Mouse (Mus musculus) hindbrain, embryonic 16.5 days (tissue): ENCODE measurements at regions not wholly inside any gene's neighbourhood (a gene's known extent, or its start where the extent isn't known, plus 50 kb on each side); places are given as distances from the start of the nearest gene placed in this dataset.

Source experiments
- ATAC-seq: fragments of 200-750 bp; cut with Nextera tagmentation; 2 replicates; pipeline ENCODE4 v1.8.0; 2017; ENCODE audit warnings: moderate TSS enrichment, moderate library complexity
- H3K27ac ChIP-seq: fragments of 300-500 bp; sonication (generic); 2 replicates; pipeline ENCODE4 v1.5.1; 2014; ENCODE audit warnings: low read depth, mild to moderate bottlenecking, control low read depth, low read length, moderate library complexity
- H3K27me3 ChIP-seq: fragments of 300-500 bp; sonication (generic); replicated peaks from 2 replicates; pipeline ENCODE4 v1.6.1; 2014; ENCODE audit warnings: low read length; ENCODE audit not compliant: control insufficient read depth, insufficient read depth
- H3K36me3 ChIP-seq: fragments of 300-500 bp; sonication (generic); 2 replicates; pipeline ENCODE4 v1.6.1; 2014; ENCODE audit warnings: mild to moderate bottlenecking, low read length, moderate library complexity, mixed read lengths; ENCODE audit not compliant: control insufficient read depth, insufficient read depth
- H3K4me1 ChIP-seq: fragments of 300-500 bp; sonication (generic); 2 replicates; pipeline ENCODE4 v1.6.1; 2014; ENCODE audit warnings: low read depth, low read length; ENCODE audit not compliant: control insufficient read depth, insufficient read depth
- H3K4me2 ChIP-seq: fragments of 300-500 bp; sonication (generic); 2 replicates; pipeline ENCODE4 v1.6.1; 2014; ENCODE audit warnings: mild to moderate bottlenecking, low read length, control low read depth, moderate library complexity
- H3K4me3 ChIP-seq: fragments of 300-500 bp; sonication (generic); 2 replicates; pipeline ENCODE4 v1.5.1; 2014; ENCODE audit warnings: mild to moderate bottlenecking, low read length, control low read depth, moderate library complexity
- H3K9ac ChIP-seq: fragments of 300-500 bp; sonication (generic); 2 replicates; pipeline ENCODE4 v1.6.1; 2014; ENCODE audit warnings: low read depth, mild to moderate bottlenecking, control low read depth, low read length, moderate library complexity
- H3K9me3 ChIP-seq: fragments of 300-500 bp; sonication (generic); 2 replicates; pipeline ENCODE4 v1.6.1; 2014; ENCODE audit warnings: mild to moderate bottlenecking, low read length, moderate library complexity; ENCODE audit not compliant: control insufficient read depth
- WGBS: fragments of 180-500 bp; shearing (Covaris S2); extraction: QIAGEN DNeasy Blood & Tissue Kit; methylation state at CpG from one replicate; pipeline ENCODE4 v1.1.7; 2014; 5-methylcytosine and 5-hydroxymethylcytosine counted together

DNA sequence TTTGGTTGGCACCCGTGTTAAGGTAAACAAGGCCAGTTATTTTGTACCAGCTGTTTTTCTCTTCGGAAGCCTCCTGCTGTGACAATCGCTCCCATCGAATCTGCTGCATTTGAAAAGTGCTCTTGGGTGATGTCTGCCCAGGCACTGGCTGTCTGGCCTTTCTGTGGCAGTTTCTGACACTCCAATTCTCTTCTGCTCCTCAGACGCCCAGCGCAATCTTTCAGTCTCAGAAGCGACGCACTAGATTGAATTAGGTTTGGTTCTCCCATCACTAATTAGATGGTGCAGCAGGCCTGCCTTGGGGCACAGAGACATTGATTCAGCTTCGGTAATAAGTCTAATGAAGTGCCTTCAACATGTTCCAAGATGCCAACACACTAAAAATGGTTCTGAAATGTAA is 197.7 kb upstream of the Zc3h12c start:
- no peak overlapping the region for H3K9ac ChIP-seq
- no peaks in the 10 kb centered on the region for H3K36me3 ChIP-seq
- no peak for ATAC-seq
- peaks cover 5% of the 10 kb centered on the region for H3K4me1 ChIP-seq
- no peak overlapping the region for H3K4me3 ChIP-seq
- 43% methylated on average over 9 of the region's 9 CpGs for WGBS
- no peaks in the 10 kb centered on the region for H3K9me3 ChIP-seq
- H3K4me2 ChIP-seq = no peak overlapping the region
- H3K27ac ChIP-seq = peak overlapping the region; percentile 25; the same call in 1 of the 2 replicates
- H3K27me3 ChIP-seq = no peaks in the 10 kb centered on the region

GRCm38 (mm10) chr9:52361599-52361998 is 193.2 kb upstream of the Zc3h12c start:
- WGBS = 82% methylated on average over 2 of the region's 2 CpGs
- H3K27me3 ChIP-seq = no peaks in the 10 kb centered on the region
- no peaks in the 10 kb centered on the region for H3K36me3 ChIP-seq

DNA sequence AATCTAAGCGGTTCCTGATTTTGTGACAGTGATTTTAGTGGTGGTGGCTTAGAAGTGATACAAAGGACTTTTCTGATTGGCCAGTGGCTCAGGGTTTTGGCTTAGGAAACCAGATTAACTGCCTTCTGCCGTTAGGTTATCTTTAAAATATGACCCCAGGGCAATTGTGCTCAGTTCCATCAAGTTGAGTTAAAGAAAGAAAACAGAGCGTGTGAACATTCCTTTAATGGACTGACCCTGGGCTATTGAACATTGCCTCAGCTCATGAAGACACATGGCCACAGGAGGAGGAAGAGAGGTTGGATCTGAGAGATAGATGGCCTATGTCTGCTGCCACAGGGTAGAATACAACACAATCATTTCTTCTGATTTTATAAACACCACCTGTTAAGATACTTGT is 191.0 kb upstream of the Zc3h12c start:
- 74% methylated on average over 3 of the region's 3 CpGs for WGBS
- no peak for ATAC-seq

More at GRCm38 (mm10) chr9:52361599-52361998, 193.2 kb upstream of the Zc3h12c start:
- no peak for ATAC-seq
- Histone ChIP-seq H3K4me1 (peaks cover 3% of the 10 kb centered on the region; the same call in 1 of the 2 replicates), H3K4me2 (no peak overlapping the region), H3K9ac (no peak overlapping the region), H3K4me3 (no peak overlapping the region), H3K27ac (no peak overlapping the region), H3K9me3 (no peaks in the 10 kb centered on the region)

GRCm38 (mm10) chr9:52356549-52356948 is 188.2 kb upstream of the Zc3h12c start:
- no peak overlapping the region for H3K4me3 ChIP-seq
- no peaks in the 10 kb centered on the region for H3K36me3 ChIP-seq
- ATAC-seq = no peak
- H3K4me2 ChIP-seq = no peak overlapping the region
- H3K4me1 ChIP-seq = no peaks in the 10 kb centered on the region
- H3K9ac ChIP-seq = no peak overlapping the region
- no peaks in the 10 kb centered on the region for H3K27me3 ChIP-seq
- WGBS = 89% methylated on average over 3 of the region's 3 CpGs
- H3K27ac ChIP-seq = no peak overlapping the region
- no peaks in the 10 kb centered on the region for H3K9me3 ChIP-seq

More for the DNA sequence above, 191.0 kb upstream of the Zc3h12c start:
- no peaks in the 10 kb centered on the region for H3K4me1 ChIP-seq
- no peaks in the 10 kb centered on the region for H3K9me3 ChIP-seq
- no peak overlapping the region for H3K27ac ChIP-seq
- no peak overlapping the region for H3K4me2 ChIP-seq
- no peak overlapping the region for H3K9ac ChIP-seq
- H3K36me3 ChIP-seq = no peaks in the 10 kb centered on the region
- H3K27me3 ChIP-seq = no peaks in the 10 kb centered on the region
- no peak overlapping the region for H3K4me3 ChIP-seq

DNA sequence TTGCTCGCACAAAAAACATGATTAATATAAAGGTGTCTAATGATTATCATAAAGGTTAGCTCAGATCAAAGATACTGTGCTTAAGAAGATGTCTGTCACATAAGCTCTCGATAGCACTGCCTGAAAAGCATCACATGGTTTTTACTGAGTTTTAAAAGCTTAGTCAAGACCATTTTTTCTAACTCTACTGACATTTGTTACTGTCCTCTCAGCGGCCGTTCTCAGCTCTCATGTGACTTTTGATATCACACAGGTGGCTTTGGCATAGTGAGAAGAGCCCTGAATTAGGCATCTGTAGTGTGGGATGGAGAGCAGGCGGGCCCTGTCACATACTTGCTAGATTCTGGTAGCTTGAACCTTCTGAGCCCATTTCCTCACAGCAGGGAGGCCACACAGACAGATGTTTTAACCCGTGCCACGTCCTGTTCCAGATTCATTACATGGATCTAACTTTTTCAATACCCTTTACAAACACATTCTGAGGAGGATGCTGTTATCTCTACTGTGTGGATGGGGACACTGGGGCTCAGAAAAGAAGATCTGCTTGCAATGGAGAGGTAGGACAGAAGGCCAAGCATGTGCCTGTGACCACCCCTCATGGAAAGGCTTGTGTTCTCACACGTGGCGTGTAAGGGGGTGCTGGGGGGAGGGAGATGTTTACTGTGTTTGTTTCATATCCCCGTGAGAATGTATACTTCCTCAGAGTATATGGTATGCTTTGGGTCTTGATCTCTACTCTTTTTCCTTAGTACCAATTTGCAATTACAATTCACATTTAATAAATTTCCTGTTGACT is 187.0 kb upstream of the Zc3h12c start:
- H3K9ac ChIP-seq = no peak overlapping the region
- no peak overlapping the region for H3K4me3 ChIP-seq
- 75% methylated on average over 10 of the region's 10 CpGs for WGBS
- no peaks in the 10 kb centered on the region for H3K9me3 ChIP-seq
- no peak overlapping the region for H3K4me2 ChIP-seq
- H3K36me3 ChIP-seq = no peaks in the 10 kb centered on the region
- H3K4me1 ChIP-seq = no peaks in the 10 kb centered on the region
- H3K27ac ChIP-seq = no peak overlapping the region
- no peak for ATAC-seq
- no peaks in the 10 kb centered on the region for H3K27me3 ChIP-seq

GRCm38 (mm10) chr9:52348536-52349527 is 180.5 kb upstream of the Zc3h12c start:
- Histone ChIP-seq H3K27ac (no peak overlapping the region), H3K36me3 (no peaks in the 10 kb centered on the region), H3K4me3 (no peak overlapping the region), H3K4me1 (no peaks in the 10 kb centered on the region), H3K9me3 (no peaks in the 10 kb centered on the region), H3K4me2 (no peak overlapping the region), H3K27me3 (no peaks in the 10 kb centered on the region), H3K9ac (no peak overlapping the region)
- WGBS = 82% methylated on average over 7 of the region's 7 CpGs
- ATAC-seq = no peak

GRCm38 (mm10) chr9:52344177-52344877 is 176.0 kb upstream of the Zc3h12c start:
- Histone ChIP-seq H3K4me1 (no peaks in the 10 kb centered on the region), H3K9me3 (no peaks in the 10 kb centered on the region), H3K4me2 (no peak overlapping the region), H3K27ac (no peak overlapping the region), H3K9ac (no peak overlapping the region), H3K27me3 (no peaks in the 10 kb centered on the region), H3K4me3 (no peak overlapping the region), H3K36me3 (no peaks in the 10 kb centered on the region)
- ATAC-seq = no peak
- WGBS = 78% methylated on average over 2 of the region's 2 CpGs

DNA sequence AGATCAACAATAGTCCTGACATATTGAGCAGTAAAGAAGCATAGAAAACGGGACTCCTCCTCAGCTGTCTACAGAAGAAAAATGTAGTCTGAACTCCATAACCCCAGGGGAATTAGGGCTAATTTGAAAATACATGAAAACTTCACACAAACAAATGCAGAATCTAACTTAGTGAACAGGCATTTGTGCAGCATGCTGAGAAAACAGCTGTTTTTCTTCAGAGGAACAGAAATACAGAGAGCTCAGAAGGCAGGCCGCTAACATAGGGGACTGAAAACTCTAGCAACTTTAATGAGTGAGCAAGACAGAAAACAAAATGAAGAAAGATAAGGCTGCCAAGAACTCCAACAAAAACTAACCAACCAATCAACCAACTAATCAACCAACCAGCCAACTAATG is 172.7 kb upstream of the Zc3h12c start:
- no peak for ATAC-seq
- H3K9me3 ChIP-seq = no peaks in the 10 kb centered on the region
- no peak overlapping the region for H3K4me2 ChIP-seq
- H3K9ac ChIP-seq = no peak overlapping the region
- H3K4me3 ChIP-seq = no peak overlapping the region
- H3K27ac ChIP-seq = no peak overlapping the region
- 72% methylated on average over 2 of the region's 2 CpGs for WGBS
- H3K27me3 ChIP-seq = no peaks in the 10 kb centered on the region
- no peaks in the 10 kb centered on the region; the same call in 1 of the 2 replicates for H3K4me1 ChIP-seq
- no peaks in the 10 kb centered on the region for H3K36me3 ChIP-seq
